Mouse (Mus musculus): ENCODE measurements around the gene Thsd4.
"Not testable (repeated sequence)": the region's sequence is repeated elsewhere in the genome, so short reads cannot be mapped to it uniquely, and the experiment has no call there.

The Thsd4 gene

GRCm38 (mm10) chr9:59960559-59960958 is 561.3 kb downstream of the Thsd4 start, which contains the start of gene Nr2e3:
TSS of gene Nr2e3 (minus strand) at chr9:59960659.
- DNase-seq: no peak

GRCm38 (mm10) chr9:59959276-59959675 is 562.6 kb downstream of the Thsd4 start:
- DNase-seq: peak; percentile 97

GRCm38 (mm10) chr9:59958115-59958514 is 563.7 kb downstream of the Thsd4 start:
- DNase-seq: not testable (repeated sequence)

GRCm38 (mm10) chr9:59956496-59956895 is 565.4 kb downstream of the Thsd4 start:
- DNase-seq: no peak

- DNase-seq: peak; percentile 74
Observed at GRCm38 (mm10) chr9:59955692-59956091, 566.2 kb downstream of the Thsd4 start.

GRCm38 (mm10) chr9:59955199-59955598 is 566.6 kb downstream of the Thsd4 start:
- peak; percentile 48 for DNase-seq

- DNase-seq: peak; percentile 52
Observed at GRCm38 (mm10) chr9:59953556-59953955, 568.3 kb downstream of the Thsd4 start.

- DNase-seq: peak; percentile 83
Observed at GRCm38 (mm10) chr9:59952515-59953070, 569.3 kb downstream of the Thsd4 start.

GRCm38 (mm10) chr9:59951943-59952342 is 569.9 kb downstream of the Thsd4 start:
- DNase-seq: no peak

GRCm38 (mm10) chr9:59951001-59951750 is 570.7 kb downstream of the Thsd4 start:
- peak; percentile 84 for DNase-seq

GRCm38 (mm10) chr9:59949981-59950380 is 571.9 kb downstream of the Thsd4 start:
- DNase-seq: peak; percentile 63

GRCm38 (mm10) chr9:59949511-59949910 is 572.3 kb downstream of the Thsd4 start:
- DNase-seq: peak; percentile 79

- DNase-seq: peak; percentile 84
Observed at GRCm38 (mm10) chr9:59948691-59949250, 573.1 kb downstream of the Thsd4 start.

- DNase-seq: peak; percentile 80
Observed at GRCm38 (mm10) chr9:59948226-59948625, 573.6 kb downstream of the Thsd4 start.

GRCm38 (mm10) chr9:59947271-59947670 is 574.6 kb downstream of the Thsd4 start:
- DNase-seq: no peak

GRCm38 (mm10) chr9:59945241-59945640 is 576.6 kb downstream of the Thsd4 start:
- peak; percentile 63 for DNase-seq

GRCm38 (mm10) chr9:59943826-59944225 is 578.0 kb downstream of the Thsd4 start:
- DNase-seq: peak; percentile 74

- DNase-seq: peak; percentile 58
Observed at GRCm38 (mm10) chr9:59942501-59943085, 579.3 kb downstream of the Thsd4 start.

GRCm38 (mm10) chr9:59941885-59942350 is 579.9 kb downstream of the Thsd4 start:
- no peak for DNase-seq

- DNase-seq: peak; percentile 85
Observed at GRCm38 (mm10) chr9:59940913-59941884, 580.6 kb downstream of the Thsd4 start.

GRCm38 (mm10) chr9:59939691-59940090 is 582.2 kb downstream of the Thsd4 start:
- peak; percentile 80 for DNase-seq

GRCm38 (mm10) chr9:59938529-59938928 is 583.3 kb downstream of the Thsd4 start:
- DNase-seq: no peak

All from heart, adult 11 months (tissue).